Mouse (Mus musculus): ENCODE results near the gene Nipal4.

Nipal4 gene

DNA sequence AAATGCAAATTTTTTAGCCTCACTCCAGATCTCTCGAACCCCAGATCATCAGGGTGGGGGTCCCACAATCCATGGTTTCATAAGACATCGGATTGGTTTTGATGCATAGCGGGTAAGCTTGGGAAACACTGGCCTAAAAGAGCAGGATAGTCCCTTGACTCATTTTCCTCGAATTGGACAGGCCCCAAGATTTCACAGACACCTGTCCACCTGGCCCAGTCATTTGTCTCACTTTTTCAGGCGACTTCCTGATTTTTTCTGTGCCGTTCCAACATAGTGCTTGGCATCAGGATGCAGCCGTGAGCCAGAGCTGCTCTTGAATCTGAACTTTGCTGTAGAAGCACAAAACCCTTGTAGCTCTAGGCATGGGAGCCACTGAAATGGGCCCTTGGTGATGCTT, 52.1 kb downstream of the Nipal4 start:
- WGBS = 82% methylated on average over 7 of the region's 7 CpGs

DNA sequence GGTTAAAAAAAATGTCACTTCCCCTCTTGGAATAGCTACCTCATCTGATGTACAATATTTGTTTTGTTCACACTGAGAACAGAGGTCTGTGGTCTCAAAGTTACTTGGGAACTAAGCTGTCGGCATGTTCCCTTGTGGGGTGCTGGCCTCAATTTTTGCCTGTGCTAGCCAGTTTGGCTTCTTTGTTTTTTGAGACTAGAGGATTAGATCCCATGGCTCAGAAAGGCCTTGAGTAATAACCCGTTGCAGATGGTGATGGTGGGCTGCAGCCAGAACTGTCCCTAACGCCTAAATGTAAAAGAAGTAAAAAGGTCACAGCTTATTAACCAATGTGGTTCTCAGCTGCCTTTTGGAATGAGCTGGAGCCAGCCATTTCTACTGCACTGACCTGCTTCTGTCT, 53.1 kb downstream of the Nipal4 start:
- WGBS = 72% methylated on average over 3 of the region's 3 CpGs

DNA sequence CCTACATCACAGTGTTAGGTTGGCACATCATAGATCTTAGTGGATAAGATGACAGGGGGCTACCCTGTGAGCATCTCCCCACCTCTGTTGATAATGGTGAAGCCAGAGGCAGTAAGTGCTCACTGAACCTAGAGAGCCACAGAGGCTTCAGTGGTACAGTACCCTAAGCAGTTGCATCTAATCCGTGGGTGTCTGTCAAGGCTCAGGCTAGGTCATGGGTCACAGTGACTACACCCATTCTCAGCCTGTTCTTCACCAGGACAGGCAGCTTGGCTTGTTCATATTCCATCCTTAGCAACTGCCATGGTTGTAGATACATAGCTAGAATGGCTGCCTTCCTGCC, 55.4 kb downstream of the Nipal4 start:
- 82% methylated on average over 1 of the region's 1 CpGs for WGBS

DNA sequence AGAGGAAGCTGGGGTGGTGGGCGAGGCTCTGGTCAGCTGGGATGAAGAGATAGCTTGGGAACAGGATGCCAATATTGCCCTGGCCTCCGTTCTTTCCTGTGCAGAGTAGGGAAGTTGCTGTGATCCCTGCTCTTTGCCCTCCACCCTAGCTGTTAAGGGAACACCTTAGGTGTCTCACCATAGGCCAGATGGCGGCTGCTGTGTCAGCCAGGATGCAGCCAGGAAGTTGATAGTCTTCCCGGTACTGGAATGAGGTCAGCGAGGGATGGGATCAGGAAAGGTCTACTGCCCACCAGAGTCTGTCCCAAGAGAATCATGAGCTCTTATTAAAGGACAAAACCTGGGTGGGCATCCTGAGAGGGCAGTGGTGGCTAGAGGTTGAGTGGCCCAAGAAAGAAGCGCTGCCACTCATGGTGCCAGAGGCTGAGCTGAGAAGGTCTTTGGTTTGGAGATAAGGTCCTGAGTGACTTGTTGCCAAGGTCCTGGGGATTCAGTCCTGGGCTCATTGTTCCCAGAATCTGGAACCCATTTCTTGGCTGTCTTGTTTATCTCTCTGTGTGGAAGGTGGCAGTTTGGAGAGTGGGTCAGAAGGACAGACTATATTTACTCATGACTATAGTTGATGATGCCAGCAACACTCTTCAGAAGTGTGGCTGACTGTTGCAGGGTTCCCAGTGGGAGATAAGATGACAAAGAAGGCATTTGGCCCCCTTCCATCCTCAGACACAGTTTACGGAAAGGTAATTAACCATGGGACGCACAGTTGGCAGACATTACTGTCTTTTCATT, 56.0 kb downstream of the Nipal4 start:
- WGBS = 73% methylated on average over 8 of the region's 8 CpGs

DNA sequence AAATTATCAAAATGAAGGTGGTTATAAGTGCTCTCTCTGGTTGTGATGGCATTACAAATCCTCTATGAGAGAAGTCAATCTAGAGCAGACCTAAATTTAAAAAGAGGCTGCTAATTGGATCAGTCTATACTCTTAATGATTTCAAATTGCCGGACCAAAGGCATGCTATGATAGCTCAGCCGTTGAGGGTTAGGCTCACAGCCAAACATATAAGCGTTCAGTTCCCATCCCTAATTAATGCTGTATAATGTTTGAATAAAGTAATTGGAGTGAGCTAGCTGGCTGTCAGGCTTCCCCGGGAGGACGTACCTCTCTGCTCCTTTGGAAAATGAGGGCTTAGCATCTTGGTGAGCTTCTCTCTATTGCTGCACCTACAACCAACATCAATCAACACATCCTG, 57.1 kb downstream of the Nipal4 start:
- 49% methylated on average over 5 of the region's 5 CpGs for WGBS

DNA sequence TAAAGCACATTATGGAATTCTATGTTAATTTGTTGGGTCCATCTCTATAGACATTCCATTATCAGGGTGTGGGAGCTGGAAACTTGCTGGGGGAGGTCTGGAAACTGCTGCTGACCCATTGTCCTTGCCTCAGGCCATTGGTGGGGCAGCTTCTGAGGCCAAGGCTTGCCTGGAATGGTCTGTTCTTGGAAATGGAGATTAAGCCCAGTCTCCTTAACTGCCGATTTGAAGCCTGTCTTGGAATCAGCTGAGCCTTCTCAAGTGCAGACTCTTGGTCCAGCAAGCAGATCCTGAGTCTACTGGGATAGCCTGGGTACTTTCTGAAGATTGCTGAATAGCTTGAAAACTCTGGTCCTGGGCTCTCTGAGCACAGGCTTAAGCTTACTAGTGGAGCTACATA, 59.3 kb downstream of the Nipal4 start:
- WGBS = 94% methylated on average over 1 of the region's 1 CpGs

DNA sequence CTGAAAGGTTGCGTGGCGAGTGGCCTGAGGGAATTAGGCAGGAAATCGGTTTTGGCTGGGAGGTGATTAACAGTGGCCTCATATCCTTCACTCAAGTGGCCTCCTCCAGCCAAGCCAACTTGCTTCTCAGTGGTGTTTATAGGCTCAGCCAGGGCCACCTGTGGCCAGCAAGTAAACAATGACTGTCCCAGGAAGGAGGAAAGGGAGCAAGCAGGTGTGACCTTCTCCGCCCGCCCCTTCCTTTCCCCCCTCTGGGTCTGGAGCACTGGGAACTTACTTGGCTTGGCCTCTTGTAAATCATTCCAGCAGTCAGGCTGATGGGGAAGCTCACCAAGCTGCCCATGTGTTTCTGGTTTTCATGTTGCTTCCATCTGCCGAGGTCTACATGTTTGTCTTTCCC, 64.2 kb downstream of the Nipal4 start:
- 77% methylated on average over 6 of the region's 6 CpGs for WGBS

All from cerebral cortex, adult 2 months (tissue).